ENCODE assay signal across 8 mouse cellular contexts in the genomic region with DNA sequence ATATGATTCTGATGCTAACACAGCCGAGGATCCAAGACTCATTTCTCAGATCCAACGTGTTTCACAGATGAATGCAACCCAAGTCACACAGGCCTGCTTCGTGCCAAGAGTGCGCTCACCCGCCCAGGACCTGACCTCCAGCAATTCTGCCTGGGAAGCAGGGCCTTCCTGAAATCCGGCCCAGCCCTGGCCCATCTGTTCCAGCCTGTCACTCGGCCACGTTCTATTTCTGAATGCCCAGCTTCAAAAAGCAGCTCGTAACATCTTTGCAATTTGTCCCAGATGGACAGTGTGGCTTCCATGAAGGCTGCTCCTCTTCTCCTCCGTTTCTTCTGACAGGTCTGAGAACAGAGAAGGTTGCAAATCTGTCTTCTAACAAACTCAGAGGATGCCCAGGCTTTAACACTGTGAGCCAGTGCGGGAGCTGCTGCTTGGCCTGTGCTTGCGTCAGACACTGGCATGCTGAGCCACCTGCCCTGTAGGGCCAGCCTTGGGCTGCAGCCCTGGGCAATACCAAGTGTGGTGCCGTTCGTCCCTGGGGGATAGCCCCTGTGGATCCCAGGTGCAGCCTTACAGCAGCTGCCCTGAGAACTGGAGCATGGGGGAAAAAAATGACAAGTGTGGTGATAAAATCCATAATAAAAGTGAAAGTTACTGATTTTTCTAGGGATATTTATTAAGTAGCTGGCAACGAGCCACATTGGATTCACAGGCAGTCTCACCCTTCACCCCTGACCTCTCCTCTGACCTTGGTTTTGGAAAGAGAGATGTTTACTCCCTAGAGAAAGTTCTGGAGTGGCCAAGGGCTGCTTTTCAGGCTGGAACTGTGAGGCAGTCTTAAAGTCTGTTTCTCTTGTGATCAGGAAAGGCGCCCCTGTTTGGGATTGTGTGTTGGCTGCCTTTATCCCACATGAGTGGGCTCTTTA.
DNase-seq lines count a peak whose midpoint lies in the region; ATAC-seq and TF ChIP-seq lines count a peak whose summit lies in the region.

No protein-coding gene starts in this region.

- no peak for TF ChIP-seq CTCF in heart, postnatal 0 days (IDR thresholded peaks at IDR 0.05; ENCODE audit: low read depth)

- peaks cover 3% of the 10 kb centered on the region for H3K4me1 ChIP-seq in heart, postnatal 0 days (ENCODE audit: control insufficient read depth, insufficient read depth)
- peaks cover 28% of the 10 kb centered on the region for H3K4me1 ChIP-seq in midbrain, embryonic 15.5 days

- H3K27ac ChIP-seq in heart, postnatal 0 days (ENCODE audit: low read depth) = peak overlapping the region; percentile 58
- H3K27ac ChIP-seq in midbrain, embryonic 15.5 days = peak overlapping the region; percentile 51; the same call in 1 of the 2 replicates

- H3K27me3 ChIP-seq in heart, postnatal 0 days (ENCODE audit: control insufficient read depth, insufficient read depth, low read length) = no peaks in the 10 kb centered on the region
- no peaks in the 10 kb centered on the region for H3K27me3 ChIP-seq in midbrain, embryonic 15.5 days (replicated peaks)

- peak; percentile 29 to 36 for DNase-seq in layer of hippocampus, postnatal 14 days (ENCODE audit: low spot score in 2 of 2)
- no peak for DNase-seq in layer of hippocampus, adult 11-12 months (ENCODE audit: low spot score)
- DNase-seq in cerebellum, postnatal 36 days = peak; percentile 90 to 91
- DNase-seq in heart, postnatal 0 days (ENCODE audit: low spot score) = no peak
- peak; percentile 78 to 89 for DNase-seq in kidney, postnatal 25 days
- DNase-seq in urinary bladder, postnatal 36 days (ENCODE audit: low spot score in 2 of 2) = peak; percentile 33 to 65
- no peak for DNase-seq in thymus, adult 18-20 months

- no peak overlapping the region for H3K9ac ChIP-seq in heart, postnatal 0 days (replicated peaks; ENCODE audit: low read depth, low read length)
- H3K9ac ChIP-seq in midbrain, embryonic 15.5 days = no peak overlapping the region

- H3K36me3 ChIP-seq in heart, postnatal 0 days (replicated peaks; ENCODE audit: control insufficient read depth, insufficient read depth, low read length) = no peaks in the 10 kb centered on the region
- no peaks in the 10 kb centered on the region for H3K36me3 ChIP-seq in midbrain, embryonic 15.5 days (replicated peaks)

- peak; percentile 39; the same call in 1 of the 2 replicates for ATAC-seq in heart, postnatal 0 days (ENCODE audit: insufficient read depth, low read depth)
- ATAC-seq in midbrain, embryonic 15.5 days (replicated peaks) = 0 out of 2 replicates have a peak, but pooled peaks have one; percentile 60

- H3K4me2 ChIP-seq in heart, postnatal 0 days (ENCODE audit: low read depth, low read length) = no peak overlapping the region
- no peak overlapping the region for H3K4me2 ChIP-seq in midbrain, embryonic 15.5 days

- WGBS in heart, postnatal 0 days = 62% methylated on average over 16 of the region's 16 CpGs
- WGBS in midbrain, embryonic 15.5 days = 52% methylated on average over 16 of the region's 16 CpGs

- no peak for TF ChIP-seq EP300 in heart, postnatal 0 days (IDR thresholded peaks at IDR 0.05; ENCODE audit: low read depth)

- no peaks in the 10 kb centered on the region for H3K9me3 ChIP-seq in heart, postnatal 0 days (replicated peaks; ENCODE audit: control insufficient read depth, low read length)
- no peaks in the 10 kb centered on the region for H3K9me3 ChIP-seq in midbrain, embryonic 15.5 days

- no peak overlapping the region for H3K4me3 ChIP-seq in heart, postnatal 0 days (ENCODE audit: low read depth, low read length)
- H3K4me3 ChIP-seq in midbrain, embryonic 15.5 days = no peak overlapping the region

Comparison
In these comparisons a context has a peak if more than half of its experiments do, and no peak if none do; other contexts are left out.
1. DNase-seq: peak in layer of hippocampus, postnatal 14 days (2 of 2), cerebellum, postnatal 36 days (2 of 2), kidney, postnatal 25 days (2 of 2) and urinary bladder, postnatal 36 days (2 of 2); none in layer of hippocampus, adult 11-12 months (single experiment), heart, postnatal 0 days (single experiment) and thymus, adult 18-20 months (0 of 2).